Mouse (Mus musculus) testis, adult 2 months (tissue): ENCODE measurements around the gene Mapre3.

ENCODE experiments used
- CTCF ChIP-seq: fragments of 200-500 bp; IDR thresholded peaks from 2 replicates; pipeline ENCODE4 v1.5.1; 2012; ENCODE audit warnings: low read depth, mild to moderate bottlenecking, inconsistent platforms, low read length, moderate library complexity; ENCODE audit not compliant: control insufficient read depth, insufficient read depth, insufficient replicate concordance
- POLR2A ChIP-seq: fragments of 200-500 bp; IDR thresholded peaks from 2 replicates; pipeline ENCODE4 v1.6.1; 2012; ENCODE audit warnings: low read depth, mild to moderate bottlenecking, inconsistent platforms, low read length, moderate library complexity; ENCODE audit not compliant: control insufficient read depth

DNA sequence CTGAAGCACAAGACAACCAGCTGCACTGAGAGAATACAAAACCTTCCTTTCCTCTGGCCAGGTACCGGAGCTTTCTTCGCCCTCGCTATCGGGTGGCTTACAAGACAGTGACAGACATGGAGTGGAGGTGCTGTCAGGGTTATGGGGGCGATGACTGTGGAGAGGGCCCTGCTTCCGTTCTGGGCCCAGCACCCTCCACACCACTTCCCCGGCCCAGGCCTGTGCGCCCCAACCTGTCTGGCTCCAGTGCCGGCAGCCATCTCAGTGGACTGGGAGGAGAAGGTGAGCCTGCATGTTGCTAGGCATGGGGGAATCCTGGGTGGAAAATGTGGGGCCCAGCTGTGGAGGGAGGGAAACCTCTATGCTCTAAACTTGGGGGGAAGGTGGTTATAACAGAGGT lies 101.0 kb downstream of the Mapre3 start:
- TF ChIP-seq CTCF (no peak), POLR2A (no peak)
